Mouse (Mus musculus): ENCODE results near the gene Gm26741. TPM values are rescaled to one million over a fixed set of nuclear protein-coding genes. Genes with fewer than 3 reads are reported as not detected.
A peak's percentile ranks its signal among the peaks of the same experiment; 100 is the strongest.

Gene Gm26741
- total RNA-seq (2017) = not detected in 2 replicates

DNA sequence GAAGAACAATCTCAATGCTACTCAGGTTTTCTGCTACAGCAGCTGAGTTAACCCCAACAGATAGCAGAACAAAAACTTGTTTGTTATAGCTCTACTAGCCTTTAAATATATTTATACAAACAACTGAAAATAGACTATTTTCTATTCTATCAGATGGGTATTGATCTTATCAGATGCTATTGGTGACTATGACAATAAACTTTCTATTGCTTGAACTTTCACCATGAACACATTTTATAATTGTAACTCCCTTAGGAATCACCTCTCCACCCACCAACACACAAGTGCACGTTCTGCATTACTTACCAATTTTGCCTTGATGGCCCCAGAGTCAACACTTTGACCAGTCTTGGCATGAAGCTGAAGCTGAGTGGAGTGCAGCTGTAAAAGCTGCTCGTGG, at the start of gene Gm26741:
Gene Gm26741 (plus strand): TSS at position 301 of the 400 bp plus-strand sequence.
- no peak for ATAC-seq (replicated peaks in 1 of 2; ENCODE audit: insufficient read depth in 1 of 2, low FRiP score in 2 of 2, low TSS enrichment in 1 of 2, low read depth in 1 of 2, poor library complexity in 2 of 2, severe bottlenecking in 2 of 2)

GRCm38 (mm10) chr10:52309196-52309595, 49.4 kb upstream of the Gm26741 start:
- ATAC-seq (replicated peaks in 1 of 2; ENCODE audit: insufficient read depth in 1 of 2, low FRiP score in 2 of 2, low TSS enrichment in 1 of 2, low read depth in 1 of 2, poor library complexity in 2 of 2, severe bottlenecking in 2 of 2) = no peak

DNA sequence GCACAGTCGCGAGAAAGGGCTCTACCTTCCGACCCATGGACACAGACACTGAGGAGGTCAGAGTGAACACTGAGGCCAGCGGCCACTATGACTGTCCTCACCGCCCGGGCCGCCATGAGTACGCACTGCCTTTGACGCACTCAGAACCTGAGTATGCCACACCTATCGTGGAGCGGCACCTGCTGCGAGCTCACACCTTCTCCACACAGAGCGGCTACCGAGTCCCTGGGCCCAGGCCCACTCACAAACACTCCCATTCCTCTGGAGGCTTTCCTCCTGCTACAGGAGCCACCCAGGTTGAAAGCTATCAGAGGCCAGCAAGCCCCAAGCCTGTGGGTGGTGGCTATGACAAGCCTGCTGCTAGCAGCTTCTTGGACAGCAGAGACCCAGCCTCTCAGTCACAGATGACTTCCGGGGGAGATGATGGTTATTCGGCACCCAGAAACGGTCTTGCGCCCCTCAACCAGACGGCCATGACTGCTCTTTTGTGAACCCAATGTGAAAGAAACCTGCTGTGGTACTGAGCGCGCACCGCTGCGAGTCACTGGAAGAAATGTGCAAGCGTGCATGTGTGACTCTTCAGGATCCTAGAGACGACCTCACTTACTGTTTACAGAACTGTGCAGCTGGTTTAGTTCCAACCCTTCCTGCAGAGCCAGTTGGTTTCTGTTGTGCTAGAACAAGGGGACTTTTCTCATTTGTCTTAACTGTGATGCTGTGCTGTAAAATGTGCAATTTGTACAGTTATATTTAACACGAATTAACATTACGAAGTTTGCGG, 38.9 kb upstream of the Gm26741 start:
- no peak for ATAC-seq (replicated peaks in 1 of 2; ENCODE audit: insufficient read depth in 1 of 2, low FRiP score in 2 of 2, low TSS enrichment in 1 of 2, low read depth in 1 of 2, poor library complexity in 2 of 2, severe bottlenecking in 2 of 2)

DNA sequence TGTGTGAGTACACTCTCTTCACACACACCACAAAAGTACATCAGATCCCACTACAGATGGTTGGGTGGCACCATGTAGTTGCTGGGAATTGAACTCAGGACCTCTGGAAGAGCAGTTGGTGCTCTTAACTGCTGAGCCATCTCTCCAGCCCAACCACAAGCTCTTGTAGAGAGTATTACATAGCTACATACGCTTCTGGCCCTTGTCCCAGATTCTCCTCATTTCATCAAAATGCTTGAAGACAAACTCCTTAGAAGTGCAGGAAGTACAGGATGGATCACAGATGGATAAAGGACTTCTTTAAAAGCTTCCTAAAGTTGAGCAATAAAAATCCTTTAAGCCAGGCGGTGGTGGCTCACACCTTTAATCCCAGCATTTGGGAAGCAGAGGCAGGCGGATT, 36.6 kb upstream of the Gm26741 start:
- ATAC-seq (replicated peaks in 1 of 2; ENCODE audit: insufficient read depth in 1 of 2, low FRiP score in 2 of 2, low TSS enrichment in 1 of 2, low read depth in 1 of 2, poor library complexity in 2 of 2, severe bottlenecking in 2 of 2) = no peak

- ATAC-seq (replicated peaks in 1 of 2; ENCODE audit: insufficient read depth in 1 of 2, low FRiP score in 2 of 2, low TSS enrichment in 1 of 2, low read depth in 1 of 2, poor library complexity in 2 of 2, severe bottlenecking in 2 of 2) = peak; percentile 37 to 42; a peak in 1 of 4 replicates
These were observed 27.6 kb upstream of the Gm26741 start for GRCm38 (mm10) chr10:52331007-52331406.

GRCm38 (mm10) chr10:52343324-52343723, 15.2 kb upstream of the Gm26741 start:
- 0 out of 4 replicates have a peak, but pooled peaks of 1 of the 2 experiments have one; percentile 37 for ATAC-seq (replicated peaks in 1 of 2; ENCODE audit: insufficient read depth in 1 of 2, low FRiP score in 2 of 2, low TSS enrichment in 1 of 2, low read depth in 1 of 2, poor library complexity in 2 of 2, severe bottlenecking in 2 of 2)

DNA sequence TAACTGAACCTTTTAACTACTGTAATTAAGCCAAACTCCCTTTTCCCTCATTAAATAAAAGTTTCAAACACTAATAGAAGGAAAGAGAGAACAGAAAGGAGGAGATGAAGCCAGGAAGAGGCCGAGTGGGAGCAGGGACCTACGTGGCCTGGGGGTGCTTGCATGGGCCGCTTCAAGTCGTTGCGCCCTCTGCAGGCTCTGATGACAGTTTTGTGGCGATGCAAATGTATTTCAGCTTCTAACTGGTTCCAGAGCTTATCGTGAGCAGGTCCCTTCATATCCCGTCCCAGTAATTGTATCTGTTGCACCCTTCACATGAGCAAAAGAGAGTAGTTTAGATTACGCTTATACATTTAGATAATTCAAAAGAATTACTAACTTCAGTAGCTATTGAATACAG, 5.4 kb upstream of the Gm26741 start:
- ATAC-seq (replicated peaks in 1 of 2; ENCODE audit: insufficient read depth in 1 of 2, low FRiP score in 2 of 2, low TSS enrichment in 1 of 2, low read depth in 1 of 2, poor library complexity in 2 of 2, severe bottlenecking in 2 of 2) = no peak

DNA sequence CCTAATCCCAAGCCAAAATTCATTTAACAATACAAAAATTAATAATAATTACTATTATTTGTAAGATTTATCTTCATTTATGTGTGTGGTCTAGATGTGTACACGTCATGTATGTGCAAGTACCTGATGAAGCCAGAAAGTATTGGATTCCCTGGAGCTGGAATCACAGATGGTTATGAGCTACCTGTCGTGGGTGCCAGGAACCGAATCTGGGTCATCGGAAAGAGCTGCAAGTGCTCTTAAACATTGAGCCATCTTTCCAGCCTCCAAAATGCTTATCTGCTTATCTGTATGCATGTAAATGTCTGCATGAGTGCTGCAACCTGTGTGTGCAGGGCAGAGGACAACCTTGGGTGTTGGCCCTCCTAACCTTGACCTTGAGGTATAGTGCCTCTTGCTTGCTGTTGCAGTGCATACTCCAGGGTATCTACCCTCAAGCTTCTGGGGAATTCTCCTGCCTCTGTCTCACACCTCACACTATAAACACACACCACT, 1.7 kb downstream of the Gm26741 start:
- ATAC-seq (replicated peaks in 1 of 2; ENCODE audit: insufficient read depth in 1 of 2, low FRiP score in 2 of 2, low TSS enrichment in 1 of 2, low read depth in 1 of 2, poor library complexity in 2 of 2, severe bottlenecking in 2 of 2) = no peak

GRCm38 (mm10) chr10:52360862-52361609, 2.5 kb downstream of the Gm26741 start:
- ATAC-seq (replicated peaks in 1 of 2; ENCODE audit: insufficient read depth in 1 of 2, low FRiP score in 2 of 2, low TSS enrichment in 1 of 2, low read depth in 1 of 2, poor library complexity in 2 of 2, severe bottlenecking in 2 of 2) = no peak

GRCm38 (mm10) chr10:52368376-52368775, 9.8 kb downstream of the Gm26741 start:
- ATAC-seq (replicated peaks in 1 of 2; ENCODE audit: insufficient read depth in 1 of 2, low FRiP score in 2 of 2, low TSS enrichment in 1 of 2, low read depth in 1 of 2, poor library complexity in 2 of 2, severe bottlenecking in 2 of 2) = no peak

DNA sequence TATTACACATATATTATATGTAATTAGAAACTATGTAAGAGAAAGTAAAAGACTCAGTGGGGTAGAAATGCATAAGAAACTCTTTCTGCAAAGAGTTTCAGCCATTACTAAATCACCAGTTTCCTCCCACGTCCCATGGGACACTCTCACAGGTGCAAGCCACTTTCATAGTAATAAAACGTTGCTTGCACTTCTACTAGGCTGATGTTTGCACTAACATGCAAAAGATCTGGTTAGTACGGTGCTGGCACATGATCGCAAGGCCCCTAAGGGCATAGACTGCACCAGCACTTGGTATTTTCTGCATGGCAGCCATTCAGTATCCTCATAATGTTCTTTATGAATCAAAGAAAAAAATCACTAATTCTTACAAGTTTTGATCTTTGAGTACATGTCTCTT, 15.3 kb downstream of the Gm26741 start:
- ATAC-seq (replicated peaks in 1 of 2; ENCODE audit: insufficient read depth in 1 of 2, low FRiP score in 2 of 2, low TSS enrichment in 1 of 2, low read depth in 1 of 2, poor library complexity in 2 of 2, severe bottlenecking in 2 of 2) = no peak

- ATAC-seq (replicated peaks in 1 of 2; ENCODE audit: insufficient read depth in 1 of 2, low FRiP score in 2 of 2, low TSS enrichment in 1 of 2, low read depth in 1 of 2, poor library complexity in 2 of 2, severe bottlenecking in 2 of 2) = no peak
These were observed 16.1 kb downstream of the Gm26741 start for GRCm38 (mm10) chr10:52374651-52375050.

- peak in 1 of 2 experiments; percentile 26; a peak in 1 of 4 replicates for ATAC-seq (replicated peaks in 1 of 2; ENCODE audit: insufficient read depth in 1 of 2, low FRiP score in 2 of 2, low TSS enrichment in 1 of 2, low read depth in 1 of 2, poor library complexity in 2 of 2, severe bottlenecking in 2 of 2)
These were observed 17.9 kb downstream of the Gm26741 start for GRCm38 (mm10) chr10:52376422-52376821.

GRCm38 (mm10) chr10:52377813-52378212, 19.2 kb downstream of the Gm26741 start:
- ATAC-seq (replicated peaks in 1 of 2; ENCODE audit: insufficient read depth in 1 of 2, low FRiP score in 2 of 2, low TSS enrichment in 1 of 2, low read depth in 1 of 2, poor library complexity in 2 of 2, severe bottlenecking in 2 of 2) = no peak

DNA sequence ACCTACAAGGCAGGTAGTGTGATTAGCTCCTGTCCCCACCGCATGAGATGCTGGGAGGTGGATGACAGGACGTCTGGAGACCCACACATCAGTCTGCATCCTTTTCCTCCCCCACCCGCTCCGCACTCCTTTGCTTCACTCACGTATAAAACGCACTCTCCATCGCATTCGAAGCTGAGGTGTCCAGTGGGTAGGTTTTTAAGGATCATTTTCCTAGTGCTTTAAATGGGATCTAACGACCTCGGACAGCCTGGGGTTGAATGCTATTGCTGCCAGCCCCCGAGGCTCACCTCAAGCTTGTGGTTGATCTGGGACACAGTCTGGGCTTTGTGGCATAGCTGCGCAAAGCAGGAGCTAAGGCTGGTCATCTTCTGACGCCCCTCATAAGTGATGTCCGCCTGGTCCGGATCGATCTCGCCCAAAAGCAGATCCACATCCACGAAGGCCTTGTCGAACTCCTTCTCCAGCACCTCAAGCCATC, 22.8 kb downstream of the Gm26741 start:
- no peak; a peak in 1 of 4 replicates for ATAC-seq (replicated peaks in 1 of 2; ENCODE audit: insufficient read depth in 1 of 2, low FRiP score in 2 of 2, low TSS enrichment in 1 of 2, low read depth in 1 of 2, poor library complexity in 2 of 2, severe bottlenecking in 2 of 2)

DNA sequence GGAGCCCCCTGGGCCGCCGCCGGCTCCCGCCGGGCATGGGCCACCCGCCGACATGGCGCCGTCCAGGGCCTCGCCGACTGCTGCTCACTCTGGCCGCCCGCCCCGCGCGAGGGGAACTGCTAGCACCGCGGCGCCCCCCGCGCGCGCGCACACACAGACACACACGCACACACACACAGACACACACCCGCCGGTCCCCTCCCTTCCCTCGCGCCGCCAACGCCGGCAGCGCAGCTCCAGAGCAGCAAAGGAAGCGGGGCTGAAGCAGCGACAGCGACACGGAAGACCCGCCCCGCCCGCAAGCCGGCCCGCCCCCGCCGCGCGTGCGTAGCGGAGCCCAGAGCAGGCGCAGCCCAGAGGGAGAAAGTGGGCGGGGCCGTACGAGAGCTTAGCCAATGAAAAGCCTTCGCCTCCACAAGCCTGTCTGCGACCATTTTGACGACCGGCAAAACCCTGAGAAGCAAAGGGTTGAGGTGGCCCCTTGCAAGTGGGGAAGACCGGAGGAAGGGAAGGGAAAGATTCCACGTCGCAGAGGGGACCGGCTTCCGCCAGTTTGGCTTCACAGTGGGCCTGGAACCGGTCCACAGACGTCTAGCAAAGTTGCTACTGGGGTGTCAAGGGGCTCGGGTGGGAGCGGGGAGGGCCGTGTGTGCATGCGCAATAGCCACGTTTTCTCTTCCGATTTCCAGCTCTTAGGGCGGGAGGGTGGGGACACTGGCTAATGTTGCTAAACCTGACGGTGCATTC, 23.5 kb downstream of the Gm26741 start, which contains the start of gene Gopc:
Gene Gopc (minus strand): TSS at position 280 of the 747 bp plus-strand sequence.
- ATAC-seq (replicated peaks in 1 of 2; ENCODE audit: insufficient read depth in 1 of 2, low FRiP score in 2 of 2, low TSS enrichment in 1 of 2, low read depth in 1 of 2, poor library complexity in 2 of 2, severe bottlenecking in 2 of 2) = peak; percentile 94 to 96

DNA sequence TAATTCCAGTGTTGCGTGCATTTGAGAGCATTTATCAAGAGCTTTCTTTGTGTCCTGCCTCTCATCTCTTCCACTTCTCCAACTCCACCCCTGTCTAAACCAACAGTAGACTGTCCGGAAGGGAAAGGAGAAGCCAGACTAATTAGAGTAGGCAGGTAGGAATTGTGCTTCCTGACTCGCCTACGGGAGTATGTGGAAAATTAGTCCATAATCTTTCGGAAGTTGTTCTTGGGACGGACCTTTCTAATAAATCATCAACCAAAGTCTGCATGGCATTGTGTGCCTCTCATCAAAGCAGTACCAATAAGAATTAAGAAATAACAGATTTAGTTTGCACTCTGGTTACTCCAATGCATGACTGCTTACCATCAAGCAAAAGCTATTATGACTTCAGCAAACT, 24.5 kb downstream of the Gm26741 start:
- ATAC-seq (replicated peaks in 1 of 2; ENCODE audit: insufficient read depth in 1 of 2, low FRiP score in 2 of 2, low TSS enrichment in 1 of 2, low read depth in 1 of 2, poor library complexity in 2 of 2, severe bottlenecking in 2 of 2) = no peak
